Mouse (Mus musculus) hindbrain, embryonic 13.5 days (tissue): Measurements from ENCODE around the gene Ankrd55. TPM values are rescaled to one million over a fixed set of nuclear protein-coding genes. Genes with fewer than 3 reads are reported as not detected.
"Not testable (repeated sequence)": the region's sequence is repeated elsewhere in the genome, so short reads cannot be mapped to it uniquely, and the experiment has no call there.

Experiments used
- ATAC-seq: fragments of 200-750 bp; cut with Nextera tagmentation; 2 replicates; pipeline ENCODE4 v1.8.0; 2017; ENCODE audit warnings: moderate TSS enrichment; ENCODE audit not compliant: low FRiP score
- H3K27ac ChIP-seq: fragments of 300-500 bp; sonication (generic); 2 replicates; pipeline ENCODE4 v1.5.1; 2015; ENCODE audit warnings: inconsistent platforms, mild to moderate bottlenecking, moderate library complexity
- H3K27me3 ChIP-seq: fragments of 300-500 bp; sonication (generic); 2 replicates; pipeline ENCODE4 v1.6.1; 2015; ENCODE audit warnings: mild to moderate bottlenecking, inconsistent platforms
- H3K36me3 ChIP-seq: fragments of 300-500 bp; sonication (generic); 2 replicates; pipeline ENCODE4 v1.6.1; 2015; ENCODE audit warnings: mild to moderate bottlenecking, inconsistent platforms
- H3K4me1 ChIP-seq: fragments of 300-500 bp; sonication (generic); replicated peaks from 2 replicates; pipeline ENCODE4 v1.6.1; 2015; ENCODE audit warnings: inconsistent platforms
- H3K4me2 ChIP-seq: fragments of 300-500 bp; sonication (generic); 2 replicates; pipeline ENCODE4 v1.6.1; 2015; ENCODE audit warnings: inconsistent platforms, mild to moderate bottlenecking, moderate library complexity
- H3K4me3 ChIP-seq: fragments of 300-500 bp; sonication (generic); 2 replicates; pipeline ENCODE4 v1.5.1; 2015; ENCODE audit warnings: mild to moderate bottlenecking, inconsistent platforms
- H3K9ac ChIP-seq: fragments of 300-500 bp; sonication (generic); 2 replicates; pipeline ENCODE4 v1.6.1; 2015; ENCODE audit warnings: mild to moderate bottlenecking, inconsistent platforms
- H3K9me3 ChIP-seq: fragments of 300-500 bp; sonication (generic); 2 replicates; pipeline ENCODE4 v1.6.1; 2016; ENCODE audit warnings: inconsistent platforms
- WGBS: fragments of 180-500 bp; shearing (Covaris S2); methylation state at CpG from one replicate; pipeline ENCODE4 v1.1.7; 2015; 5-methylcytosine and 5-hydroxymethylcytosine counted together
- polyA plus RNA-seq: library from polyadenylated mRNA; unstranded; fragments of >200 nt; fragmentation: Nextera tagmentation; extraction: Ambion mirVana; gene quantifications from 2 replicates; pipeline ENCODE4 v1.2.1, GENCODE M21; 2015

Ankrd55 gene
- polyA plus RNA-seq, 1 experiment from 2014 or later: 4.8 TPM

DNA sequence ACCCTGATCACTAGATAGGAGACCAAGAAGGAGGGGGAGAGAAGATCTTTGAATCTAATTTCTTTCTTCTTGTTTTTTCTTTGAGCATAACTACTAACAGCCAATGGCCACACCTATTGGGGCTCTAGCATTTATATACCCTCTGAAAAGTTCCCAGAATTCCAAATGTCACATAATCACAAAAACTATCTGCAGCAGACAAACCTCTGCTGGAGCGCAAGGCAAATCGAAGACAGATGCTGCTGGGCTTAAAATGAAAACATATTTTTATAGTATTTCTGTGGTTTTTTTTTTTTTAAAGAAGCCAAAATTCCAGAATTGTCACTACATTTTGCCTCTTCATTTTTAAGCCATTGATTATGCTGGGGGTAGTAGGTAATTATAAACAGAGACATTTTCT lies 15.2 kb downstream of the Ankrd55 start:
- 93% methylated on average over 2 of the region's 2 CpGs for WGBS
- H3K4me2 ChIP-seq: no peak overlapping the region
- no peak for ATAC-seq

GRCm38 (mm10) chr13:112308672-112309071 lies 20.4 kb downstream of the Ankrd55 start:
- no peak overlapping the region for H3K4me3 ChIP-seq
- H3K27me3 ChIP-seq: no peaks in the 10 kb centered on the region
- H3K9ac ChIP-seq: no peak overlapping the region
- H3K9me3 ChIP-seq: no peaks in the 10 kb centered on the region
- no peak for ATAC-seq
- H3K27ac ChIP-seq: no peak overlapping the region
- no peaks in the 10 kb centered on the region for H3K36me3 ChIP-seq
- 30% methylated on average over 1 of the region's 1 CpGs for WGBS
- H3K4me1 ChIP-seq: no peaks in the 10 kb centered on the region
- H3K4me2 ChIP-seq: no peak overlapping the region

More for the DNA sequence above, 15.2 kb downstream of the Ankrd55 start:
- Histone ChIP-seq H3K4me1 (no peaks in the 10 kb centered on the region), H3K9me3 (no peaks in the 10 kb centered on the region), H3K27me3 (no peaks in the 10 kb centered on the region), H3K36me3 (no peaks in the 10 kb centered on the region), H3K4me3 (no peak overlapping the region), H3K9ac (no peak overlapping the region), H3K27ac (no peak overlapping the region)

GRCm38 (mm10) chr13:112311611-112312010 lies 23.4 kb downstream of the Ankrd55 start:
- not testable (repeated sequence) for H3K9me3 ChIP-seq, ATAC-seq, H3K36me3 ChIP-seq, H3K27ac ChIP-seq, H3K27me3 ChIP-seq, H3K4me2 ChIP-seq, H3K4me3 ChIP-seq, H3K9ac ChIP-seq, H3K4me1 ChIP-seq
- WGBS: 87% methylated on average over 3 of the region's 3 CpGs

GRCm38 (mm10) chr13:112315442-112315841 lies 27.2 kb downstream of the Ankrd55 start:
- Histone ChIP-seq H3K27ac (no peak overlapping the region), H3K36me3 (no peaks in the 10 kb centered on the region), H3K4me1 (no peaks in the 10 kb centered on the region), H3K9ac (no peak overlapping the region), H3K27me3 (no peaks in the 10 kb centered on the region), H3K4me2 (no peak overlapping the region), H3K4me3 (no peak overlapping the region), H3K9me3 (no peaks in the 10 kb centered on the region)
- WGBS: 12% methylated on average over 3 of the region's 3 CpGs
- ATAC-seq: peak; percentile 43; the same call in 1 of the 2 replicates

DNA sequence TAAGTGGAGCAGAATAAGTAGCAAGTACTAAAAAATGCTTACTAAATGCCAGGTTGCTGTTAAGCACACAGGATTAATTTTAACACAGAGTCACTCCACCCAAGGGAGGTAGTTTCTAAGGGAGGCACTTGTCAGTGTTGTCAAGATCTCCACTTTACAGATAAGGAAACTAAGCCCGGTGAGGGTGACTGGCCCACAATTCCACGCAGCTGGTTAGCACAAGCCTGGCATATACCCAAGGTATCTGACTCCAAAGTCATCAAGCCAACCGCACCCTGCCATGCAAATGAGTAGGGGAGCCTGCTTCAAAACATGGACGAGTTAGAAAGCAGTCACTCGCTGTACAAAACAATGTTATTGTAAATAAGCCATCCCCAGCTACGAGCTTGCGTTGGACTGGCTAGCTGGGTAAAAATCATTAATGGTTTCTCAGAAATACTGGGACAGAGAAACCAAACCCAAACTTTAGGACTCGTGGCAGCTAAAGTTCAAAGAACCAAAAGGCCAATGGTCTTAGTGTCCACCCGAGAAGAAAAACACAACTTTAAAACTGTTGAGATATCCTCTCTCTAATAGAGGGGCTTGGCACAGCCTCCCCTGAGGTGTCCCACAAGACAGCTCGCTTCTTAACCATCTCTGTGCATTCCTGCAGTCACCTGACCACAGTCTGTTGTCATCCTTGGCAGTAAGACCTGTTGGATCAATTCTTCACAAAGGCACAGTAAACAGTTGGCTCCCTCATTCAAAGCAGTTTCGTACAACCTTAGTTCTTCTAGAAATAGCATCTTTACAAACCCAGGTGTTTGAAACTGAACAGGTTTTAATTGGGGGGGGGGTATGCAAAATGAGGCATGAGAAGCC lies 28.6 kb downstream of the Ankrd55 start:
- 82% methylated on average over 11 of the region's 11 CpGs for WGBS
- no peak overlapping the region for H3K27ac ChIP-seq
- no peaks in the 10 kb centered on the region for H3K36me3 ChIP-seq
- H3K4me2 ChIP-seq: no peak overlapping the region
- H3K4me1 ChIP-seq: no peaks in the 10 kb centered on the region
- ATAC-seq: no peak
- no peaks in the 10 kb centered on the region for H3K27me3 ChIP-seq
- H3K9ac ChIP-seq: no peak overlapping the region
- no peaks in the 10 kb centered on the region for H3K9me3 ChIP-seq
- H3K4me3 ChIP-seq: no peak overlapping the region

DNA sequence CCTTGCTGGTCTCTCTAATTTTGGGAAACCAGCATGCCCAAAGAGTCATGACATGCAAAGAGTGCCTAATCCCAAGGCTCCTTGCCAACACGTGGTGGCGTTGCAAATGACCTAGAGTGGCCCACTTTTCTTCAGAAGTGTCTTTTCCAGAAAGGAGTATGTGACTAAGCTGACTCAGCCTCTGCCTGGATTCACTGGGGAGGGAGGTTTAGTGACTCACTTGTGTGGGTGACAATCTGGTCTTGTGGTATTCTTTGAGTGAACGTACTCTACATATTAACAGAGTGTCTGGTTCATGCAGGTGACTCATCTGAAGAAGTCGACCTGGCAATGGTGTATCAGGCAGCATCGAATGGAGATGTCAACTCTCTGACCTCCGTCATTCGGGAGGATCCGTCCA lies 29.9 kb downstream of the Ankrd55 start:
- H3K4me1 ChIP-seq: no peaks in the 10 kb centered on the region
- H3K9me3 ChIP-seq: no peaks in the 10 kb centered on the region
- no peaks in the 10 kb centered on the region for H3K36me3 ChIP-seq
- no peak for ATAC-seq
- H3K4me3 ChIP-seq: no peak overlapping the region
- H3K4me2 ChIP-seq: no peak overlapping the region
- no peaks in the 10 kb centered on the region for H3K27me3 ChIP-seq
- H3K9ac ChIP-seq: no peak overlapping the region
- 87% methylated on average over 8 of the region's 8 CpGs for WGBS
- no peak overlapping the region for H3K27ac ChIP-seq

DNA sequence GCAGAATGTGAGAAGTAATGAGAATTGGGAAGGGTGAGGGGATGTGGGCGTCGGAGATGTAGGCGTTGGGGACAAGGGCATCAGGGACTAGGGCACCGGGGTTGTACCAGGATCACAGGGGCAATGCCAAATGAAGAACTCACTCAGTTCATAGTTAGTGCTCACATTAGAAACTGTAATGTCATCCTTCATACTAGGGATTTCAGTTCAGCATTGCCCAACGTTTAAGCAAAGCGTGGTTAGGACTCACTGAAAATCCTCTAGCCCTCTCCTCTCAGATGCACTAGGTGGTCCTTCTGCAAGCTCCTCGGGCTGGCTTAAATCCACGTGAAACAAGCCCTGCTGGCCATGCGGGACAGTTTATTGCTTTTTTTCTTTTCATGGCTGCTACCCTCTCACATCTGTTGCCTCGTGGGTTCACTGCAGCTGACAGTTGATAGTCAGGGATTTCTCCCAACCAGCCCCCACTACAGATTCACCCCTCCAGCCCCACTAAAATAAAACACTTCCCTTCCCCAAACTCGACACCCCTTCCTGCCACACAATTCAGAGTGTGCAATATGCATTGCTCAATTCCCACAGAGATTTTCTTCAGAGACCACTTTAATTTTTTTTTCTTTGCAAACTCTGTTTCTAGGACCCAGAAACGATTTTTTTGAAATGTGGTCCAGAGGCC lies 35.5 kb downstream of the Ankrd55 start:
- H3K27ac ChIP-seq: no peak overlapping the region
- no peak for ATAC-seq
- WGBS: 78% methylated on average over 12 of the region's 12 CpGs
- H3K4me2 ChIP-seq: no peak overlapping the region
- no peaks in the 10 kb centered on the region for H3K27me3 ChIP-seq
- H3K4me1 ChIP-seq: 0 out of 2 replicates have a peak, but pooled peaks cover 5% of the 10 kb centered on the region
- H3K36me3 ChIP-seq: no peaks in the 10 kb centered on the region
- H3K9me3 ChIP-seq: no peaks in the 10 kb centered on the region
- H3K4me3 ChIP-seq: no peak overlapping the region
- H3K9ac ChIP-seq: no peak overlapping the region

DNA sequence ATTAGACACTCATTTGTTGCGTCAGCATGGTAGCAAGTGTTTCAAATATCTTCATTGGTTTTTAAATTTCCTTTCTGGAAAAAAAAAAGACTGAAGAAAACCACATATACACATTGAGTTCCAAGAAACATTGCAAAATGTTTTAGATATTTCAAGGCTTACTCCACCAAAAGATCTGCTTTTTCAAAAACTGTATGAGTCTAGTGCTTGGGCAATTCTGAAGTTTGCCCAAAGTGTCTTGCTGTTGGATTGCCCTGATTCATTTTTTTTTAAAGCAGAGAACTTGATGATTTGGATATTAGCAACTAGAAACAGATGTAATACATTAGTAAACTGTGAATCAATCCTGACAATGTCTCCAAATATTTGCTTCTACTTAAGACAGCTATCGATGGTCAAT lies 36.9 kb downstream of the Ankrd55 start:
- no peaks in the 10 kb centered on the region for H3K9me3 ChIP-seq
- H3K27me3 ChIP-seq: no peaks in the 10 kb centered on the region
- H3K27ac ChIP-seq: no peak overlapping the region
- no peak overlapping the region for H3K4me2 ChIP-seq
- WGBS: 94% methylated on average over 2 of the region's 2 CpGs
- H3K36me3 ChIP-seq: no peaks in the 10 kb centered on the region
- no peak for ATAC-seq
- no peak overlapping the region for H3K9ac ChIP-seq
- no peak overlapping the region for H3K4me3 ChIP-seq
- peaks cover 5% of the 10 kb centered on the region; the same call in 1 of the 2 replicates for H3K4me1 ChIP-seq

DNA sequence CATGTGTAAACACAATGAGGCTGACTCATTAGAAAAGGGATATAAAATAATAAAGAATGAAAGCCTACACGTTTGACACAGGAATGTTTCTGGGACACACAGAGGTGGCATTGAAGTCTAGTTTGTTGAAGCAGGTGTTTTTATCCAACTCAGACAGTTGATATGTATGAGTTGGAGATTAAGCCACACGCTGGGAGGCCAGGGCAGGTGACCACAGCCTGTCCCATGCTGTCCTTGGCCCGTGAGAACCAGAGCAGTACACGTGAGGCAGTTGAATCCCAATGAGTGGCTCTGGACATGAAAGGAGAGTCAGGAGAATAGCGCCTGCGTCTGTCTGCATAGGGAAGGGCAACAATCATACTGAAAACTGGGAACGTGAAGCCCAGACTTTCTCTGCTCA lies 38.2 kb downstream of the Ankrd55 start:
- H3K27ac ChIP-seq: no peak overlapping the region
- no peaks in the 10 kb centered on the region for H3K27me3 ChIP-seq
- H3K4me3 ChIP-seq: no peak overlapping the region
- 78% methylated on average over 7 of the region's 7 CpGs for WGBS
- H3K9me3 ChIP-seq: no peaks in the 10 kb centered on the region
- no peak for ATAC-seq
- no peak overlapping the region for H3K9ac ChIP-seq
- H3K4me2 ChIP-seq: no peak overlapping the region
- H3K4me1 ChIP-seq: peaks cover 18% of the 10 kb centered on the region
- H3K36me3 ChIP-seq: no peaks in the 10 kb centered on the region

- 91% methylated on average over 5 of the region's 5 CpGs for WGBS
- Histone ChIP-seq H3K4me3 (no peak overlapping the region), H3K4me2 (no peak overlapping the region), H3K9me3 (no peaks in the 10 kb centered on the region), H3K27me3 (no peaks in the 10 kb centered on the region), H3K4me1 (peaks cover 24% of the 10 kb centered on the region), H3K36me3 (no peaks in the 10 kb centered on the region), H3K27ac (no peak overlapping the region), H3K9ac (no peak overlapping the region)
- no peak for ATAC-seq
Observed at GRCm38 (mm10) chr13:112326977-112327376, 38.7 kb downstream of the Ankrd55 start.

DNA sequence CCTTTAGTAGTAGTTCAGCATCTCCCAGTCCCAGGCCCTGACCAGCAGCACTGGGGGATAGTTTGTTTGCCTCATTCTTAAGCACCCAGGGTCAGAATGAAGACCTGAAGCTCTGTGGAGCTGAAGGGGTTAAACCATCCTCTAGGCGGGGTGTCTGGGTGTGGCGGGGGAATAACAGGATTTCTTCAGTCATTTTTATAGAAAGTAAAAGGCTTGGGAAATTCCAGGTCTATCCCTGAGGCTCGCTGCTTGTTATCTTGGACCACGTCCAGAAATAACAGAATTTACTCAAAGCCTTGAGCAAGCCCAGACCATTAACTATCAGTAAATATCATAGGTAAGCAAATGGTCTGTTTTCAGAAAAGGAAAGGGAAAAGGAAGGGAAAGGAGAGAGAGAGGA lies 39.3 kb downstream of the Ankrd55 start:
- H3K4me3 ChIP-seq: no peak overlapping the region
- WGBS: 67% methylated on average over 4 of the region's 4 CpGs
- H3K4me2 ChIP-seq: no peak overlapping the region
- no peaks in the 10 kb centered on the region for H3K27me3 ChIP-seq
- H3K9me3 ChIP-seq: no peaks in the 10 kb centered on the region
- H3K9ac ChIP-seq: no peak overlapping the region
- ATAC-seq: no peak
- no peaks in the 10 kb centered on the region for H3K36me3 ChIP-seq
- no peak overlapping the region for H3K27ac ChIP-seq
- peaks cover 29% of the 10 kb centered on the region for H3K4me1 ChIP-seq

- peaks cover 28% of the 10 kb centered on the region for H3K4me1 ChIP-seq
- H3K36me3 ChIP-seq: no peaks in the 10 kb centered on the region
- no peak overlapping the region for H3K4me2 ChIP-seq
- no peaks in the 10 kb centered on the region for H3K27me3 ChIP-seq
- WGBS: 90% methylated on average over 6 of the region's 6 CpGs
- no peaks in the 10 kb centered on the region for H3K9me3 ChIP-seq
- H3K9ac ChIP-seq: no peak overlapping the region
- no peak overlapping the region for H3K4me3 ChIP-seq
- no peak for ATAC-seq
- H3K27ac ChIP-seq: peak overlapping the region; percentile 83; the same call in 1 of the 2 replicates
Observed at GRCm38 (mm10) chr13:112330257-112330656, 42.0 kb downstream of the Ankrd55 start.
